Mouse (Mus musculus) forebrain, postnatal 0 days (tissue): ENCODE results near the gene Gcm2. TPM values are rescaled to one million over a fixed set of nuclear protein-coding genes. Genes with fewer than 3 reads are reported as not detected.
A peak's percentile ranks its signal among the peaks of the same experiment; 100 is the strongest.

Source experiments
- ATAC-seq: fragments of 200-750 bp; cut with Nextera tagmentation; 2 replicates; pipeline ENCODE4 v1.8.0; 2017; ENCODE audit warnings: mild to moderate bottlenecking, moderate library complexity
- DNase-seq: peaks from one replicate; pipeline ENCODE4 v3.0.0-alpha.2; 2015
- H3K27ac ChIP-seq: fragments of 300-500 bp; sonication (generic); 2 replicates; pipeline ENCODE4 v1.5.1; 2014; ENCODE audit warnings: low read depth, mild to moderate bottlenecking, antibody characterized with exemption, low read length, moderate library complexity, mixed read lengths
- H3K27me3 ChIP-seq: fragments of 300-500 bp; sonication (generic); 2 replicates; pipeline ENCODE4 v1.6.1; 2014; ENCODE audit warnings: mild to moderate bottlenecking, low read length, mixed read lengths; ENCODE audit not compliant: insufficient read depth
- H3K36me3 ChIP-seq: fragments of 300-500 bp; sonication (generic); 2 replicates; pipeline ENCODE4 v1.6.1; 2014; ENCODE audit warnings: mild to moderate bottlenecking, moderate library complexity; ENCODE audit not compliant: insufficient read depth
- H3K4me1 ChIP-seq: fragments of 300-500 bp; sonication (generic); 2 replicates; pipeline ENCODE4 v1.6.1; 2014; ENCODE audit warnings: antibody characterized with exemption; ENCODE audit not compliant: insufficient read depth
- H3K4me2 ChIP-seq: fragments of 300-500 bp; sonication (generic); 2 replicates; pipeline ENCODE4 v1.6.1; 2014; ENCODE audit warnings: low read depth, mild to moderate bottlenecking, moderate library complexity
- H3K4me3 ChIP-seq: fragments of 300-500 bp; sonication (generic); 2 replicates; pipeline ENCODE4 v1.5.1; 2014; ENCODE audit warnings: low read depth, low read length, mixed read lengths
- H3K9ac ChIP-seq: fragments of 300-500 bp; sonication (generic); 2 replicates; pipeline ENCODE4 v1.6.1; 2014; ENCODE audit warnings: mild to moderate bottlenecking
- H3K9me3 ChIP-seq: fragments of 300-500 bp; sonication (generic); 2 replicates; pipeline ENCODE4 v1.6.1; 2016; ENCODE audit warnings: low read length
- CTCF ChIP-seq: sonication (generic); IDR thresholded peaks from 2 replicates; pipeline ENCODE4 v1.5.1; 2016; ENCODE audit warnings: antibody characterized with exemption, control low read depth, low read depth
- WGBS: fragments of 180-500 bp; shearing (Covaris S2); extraction: QIAGEN DNeasy Blood & Tissue Kit; methylation state at CpG from one replicate; pipeline ENCODE4 v1.1.7; 2014; 5-methylcytosine and 5-hydroxymethylcytosine counted together
- polyA plus RNA-seq: library from polyadenylated mRNA; unstranded; fragments of >200 nt; fragmentation: Nextera tagmentation; extraction: Ambion mirVana; gene quantifications from 2 replicates; pipeline ENCODE4 v1.2.1, GENCODE M21; 2015
- total RNA-seq: library from RNA; depleted of rRNA; stranded (reverse); fragments of >200 nt; gene quantifications from 2 replicates; pipeline ENCODE4 v1.2.3, GENCODE M21; 2014

Gene Gcm2
- total and polyA plus RNA-seq, 2 experiments from 2014 or later: not detected

DNA sequence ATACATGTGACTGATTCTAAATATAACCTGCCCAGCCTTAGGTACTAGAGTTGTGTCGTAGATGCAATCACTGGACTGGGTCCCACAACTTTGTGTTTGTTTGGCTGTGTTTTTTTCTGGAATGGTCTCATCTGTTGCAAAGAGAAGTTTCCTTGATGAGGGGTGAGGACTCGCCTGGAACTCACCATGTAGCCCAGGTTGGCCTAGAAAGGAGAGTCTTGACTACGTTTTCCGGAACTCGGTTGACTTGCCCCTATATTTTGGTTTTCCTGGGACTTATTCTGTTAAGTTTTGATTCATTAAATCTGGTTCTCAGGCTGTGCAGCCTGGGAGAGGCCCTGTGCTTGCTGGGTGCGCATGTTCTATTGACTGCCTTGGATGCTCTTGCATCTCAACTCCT, 30.1 kb downstream of the Gcm2 start:
- ATAC-seq (no peak), DNase-seq (no peak)
- H3K27ac ChIP-seq: no peak overlapping the region
- no peak overlapping the region for H3K4me2 ChIP-seq
- WGBS: 92% methylated on average over 6 of the region's 6 CpGs
- H3K4me1 ChIP-seq: peaks cover 2% of the 10 kb centered on the region; the same call in 1 of the 2 replicates
- no peak overlapping the region for H3K9ac ChIP-seq
- H3K4me3 ChIP-seq: no peak overlapping the region
- no peaks in the 10 kb centered on the region for H3K9me3 ChIP-seq
- TF ChIP-seq CTCF: no peak
- H3K27me3 ChIP-seq: no peaks in the 10 kb centered on the region
- no peaks in the 10 kb centered on the region for H3K36me3 ChIP-seq

DNA sequence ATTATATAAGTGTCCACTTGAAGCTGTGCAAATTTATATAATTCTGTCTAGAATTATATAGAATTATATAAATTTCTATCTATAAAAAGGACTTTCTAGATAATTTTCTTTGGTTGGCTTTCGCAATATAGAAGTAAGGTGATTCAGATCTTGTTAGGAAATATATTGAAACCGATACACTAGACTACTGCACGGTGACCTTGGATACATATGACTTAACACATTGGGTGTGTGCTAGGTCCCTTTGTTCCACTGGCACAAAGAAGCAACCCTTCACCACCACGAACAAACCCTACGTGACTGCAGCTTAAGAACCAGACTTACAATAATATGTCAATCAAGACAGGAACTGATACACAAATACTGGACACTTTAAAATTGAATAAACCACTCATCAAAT, 31.0 kb downstream of the Gcm2 start:
- no peak overlapping the region for H3K9ac ChIP-seq
- H3K4me1 ChIP-seq: peaks cover 2% of the 10 kb centered on the region; the same call in 1 of the 2 replicates
- H3K9me3 ChIP-seq: no peaks in the 10 kb centered on the region
- no peak for TF ChIP-seq CTCF
- ATAC-seq: no peak
- no peak overlapping the region for H3K27ac ChIP-seq
- no peaks in the 10 kb centered on the region for H3K36me3 ChIP-seq
- 50% methylated on average over 5 of the region's 5 CpGs for WGBS
- no peak for DNase-seq
- no peaks in the 10 kb centered on the region for H3K27me3 ChIP-seq
- H3K4me2 ChIP-seq: peak overlapping the region; percentile 88
- H3K4me3 ChIP-seq: peak overlapping the region; percentile 50

DNA sequence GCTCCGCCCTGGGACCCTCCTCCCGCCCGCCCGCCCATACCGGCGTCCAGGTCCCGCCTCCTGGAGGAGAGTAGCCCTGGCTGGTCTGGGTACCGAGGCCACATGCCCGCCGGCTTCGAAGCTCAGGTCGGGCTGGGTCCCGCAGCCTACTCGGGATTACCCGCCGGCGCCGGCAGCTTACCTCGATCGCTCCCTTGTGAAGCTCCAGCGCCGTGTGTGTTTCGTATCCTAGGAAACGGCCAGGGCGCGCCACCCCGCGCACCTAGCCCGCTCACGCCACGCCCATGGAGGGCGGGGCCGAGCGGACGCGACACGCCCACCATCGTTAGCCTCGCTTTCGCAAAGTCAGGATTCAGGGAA, 31.4 kb downstream of the Gcm2 start, which contains the start of gene Mak:
Gene Mak (minus strand): TSS at position 286 of the 360 bp plus-strand sequence.
- DNase-seq (peak; percentile 80), ATAC-seq (peak; percentile 92)
- Histone ChIP-seq H3K27me3 (no peaks in the 10 kb centered on the region), H3K4me3 (peak within 1 kb of the TSS; percentile 50), H3K9ac (peak within 1 kb of the TSS; percentile 50), H3K9me3 (no peaks in the 10 kb centered on the region), H3K27ac (no peak within 1 kb of the TSS), H3K4me1 (peaks cover 2% of the 10 kb centered on the region; the same call in 1 of the 2 replicates), H3K36me3 (no peaks in the 10 kb centered on the region), H3K4me2 (peak within 1 kb of the TSS; percentile 88)
- TF ChIP-seq CTCF: no peak
- under 1% methylated on average over 40 of the region's 40 CpGs for WGBS

DNA sequence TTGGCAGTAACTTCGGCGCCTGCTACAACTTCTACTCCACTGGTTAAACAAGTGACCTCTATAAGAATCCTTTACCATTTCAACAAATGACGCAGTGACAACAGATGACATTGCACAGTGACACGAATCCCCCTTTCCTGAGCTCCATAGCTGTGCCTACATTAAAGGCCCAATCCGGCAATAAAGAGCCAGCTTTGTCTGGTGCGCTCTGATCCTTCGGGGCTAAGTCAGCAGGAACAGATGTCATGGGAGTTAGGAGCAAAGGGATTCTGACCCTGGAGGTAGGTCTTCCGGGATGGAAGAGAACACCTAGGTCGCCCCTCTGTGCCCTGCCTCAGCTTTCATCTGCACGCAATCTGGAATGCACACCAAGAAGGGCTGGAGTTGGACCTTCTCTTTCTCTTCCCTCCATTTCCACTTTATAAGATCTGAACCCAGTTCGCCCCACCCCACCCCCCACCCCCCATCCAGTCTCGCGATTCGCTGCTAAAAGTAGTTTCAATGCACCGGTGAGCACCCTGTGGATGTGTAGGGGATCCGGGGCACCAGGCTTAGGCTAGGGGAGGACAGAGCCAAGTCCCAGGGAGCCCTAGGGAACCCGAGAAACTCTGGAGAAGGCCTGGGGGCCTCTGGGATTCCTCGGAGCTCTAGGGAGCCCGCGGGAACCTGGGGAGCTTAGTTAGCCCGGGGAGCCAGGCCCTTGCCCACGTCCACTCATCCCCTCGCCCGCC, 32.0 kb downstream of the Gcm2 start:
- no peak for TF ChIP-seq CTCF
- H3K4me3 ChIP-seq: peak overlapping the region; percentile 50
- ATAC-seq: peak; percentile 64
- no peaks in the 10 kb centered on the region for H3K36me3 ChIP-seq
- peak overlapping the region; percentile 50 for H3K9ac ChIP-seq
- peak; percentile 25 for DNase-seq
- no peak overlapping the region for H3K27ac ChIP-seq
- no peaks in the 10 kb centered on the region for H3K9me3 ChIP-seq
- 9% methylated on average over 24 of the region's 24 CpGs for WGBS
- H3K27me3 ChIP-seq: no peaks in the 10 kb centered on the region
- peaks cover 2% of the 10 kb centered on the region; the same call in 1 of the 2 replicates for H3K4me1 ChIP-seq
- peak overlapping the region; percentile 88 for H3K4me2 ChIP-seq

DNA sequence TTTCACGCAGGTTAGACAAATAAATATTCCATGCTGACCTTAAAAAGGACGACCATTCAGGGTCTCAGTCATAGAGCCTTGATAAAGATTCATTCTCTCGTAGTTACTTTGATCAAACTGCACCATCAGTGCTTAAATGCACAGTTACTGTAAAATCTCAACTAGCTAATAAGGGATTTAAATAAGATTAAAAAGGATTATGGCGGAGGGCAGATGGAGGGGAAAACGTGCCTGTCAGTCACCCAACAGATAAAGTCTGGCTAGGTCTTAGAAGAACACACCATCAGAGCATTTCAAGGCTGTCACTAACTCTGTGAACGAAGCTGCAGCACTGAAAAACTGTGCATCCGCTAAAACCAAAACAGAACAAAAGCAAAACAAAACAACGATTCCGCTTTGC, 32.9 kb downstream of the Gcm2 start:
- Histone ChIP-seq H3K27ac (no peak overlapping the region), H3K9me3 (no peaks in the 10 kb centered on the region), H3K4me2 (peak overlapping the region; percentile 88), H3K4me1 (peaks cover 2% of the 10 kb centered on the region; the same call in 1 of the 2 replicates), H3K27me3 (no peaks in the 10 kb centered on the region), H3K9ac (no peak overlapping the region), H3K36me3 (no peaks in the 10 kb centered on the region), H3K4me3 (0 out of 2 replicates have a peak overlapping the region, but pooled peaks have one; percentile 50)
- DNase-seq (no peak), ATAC-seq (no peak)
- TF ChIP-seq CTCF: no peak
- WGBS: 31% methylated on average over 9 of the region's 9 CpGs

DNA sequence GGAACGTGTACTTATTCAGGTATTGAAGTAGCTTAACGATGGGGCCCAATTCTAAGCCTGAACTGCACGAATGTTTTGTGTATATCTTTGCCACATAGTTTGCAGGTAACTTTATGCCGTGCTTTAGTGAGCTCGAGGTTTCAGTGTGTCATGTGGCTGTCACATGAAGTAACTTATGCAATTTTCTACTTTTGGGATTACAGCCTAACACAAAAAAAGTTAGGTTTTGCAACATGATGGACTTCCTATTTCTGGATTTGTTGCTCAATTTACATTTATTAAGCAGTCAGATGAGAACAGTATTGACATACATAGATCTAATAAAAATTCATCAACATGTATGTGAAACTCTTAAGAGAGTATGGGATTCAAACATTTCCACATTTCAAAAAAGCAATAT, 37.0 kb downstream of the Gcm2 start:
- H3K9ac ChIP-seq: no peak overlapping the region
- no peaks in the 10 kb centered on the region for H3K9me3 ChIP-seq
- H3K27ac ChIP-seq: no peak overlapping the region
- no peak for TF ChIP-seq CTCF
- no peak overlapping the region for H3K4me2 ChIP-seq
- H3K4me1 ChIP-seq: no peaks in the 10 kb centered on the region
- no peaks in the 10 kb centered on the region for H3K36me3 ChIP-seq
- no peak overlapping the region for H3K4me3 ChIP-seq
- no peaks in the 10 kb centered on the region for H3K27me3 ChIP-seq
- 71% methylated on average over 5 of the region's 5 CpGs for WGBS
- no peak for ATAC-seq
- DNase-seq: no peak

DNA sequence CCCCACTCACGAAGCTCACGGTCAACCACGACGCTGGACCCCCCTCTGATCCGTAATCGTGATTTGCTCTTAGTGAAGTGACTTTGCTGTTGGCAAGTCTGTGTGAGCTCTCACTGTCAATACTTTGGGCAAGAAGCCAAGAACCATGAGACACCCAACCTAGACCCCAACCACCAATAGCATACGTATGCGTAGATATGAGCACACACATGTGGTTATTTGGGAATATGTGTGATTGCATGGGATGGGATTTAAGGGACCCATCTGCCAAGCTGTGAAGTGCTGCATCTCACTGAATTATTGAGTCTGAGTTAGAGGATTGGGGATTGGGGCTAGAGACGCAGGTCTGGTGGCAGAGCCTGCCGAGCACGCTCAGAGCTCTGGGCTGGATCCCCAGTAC, 39.2 kb downstream of the Gcm2 start:
- 73% methylated on average over 11 of the region's 11 CpGs for WGBS
- Histone ChIP-seq H3K9ac (no peak overlapping the region), H3K36me3 (no peaks in the 10 kb centered on the region), H3K4me2 (no peak overlapping the region), H3K4me3 (no peak overlapping the region), H3K27ac (no peak overlapping the region), H3K27me3 (no peaks in the 10 kb centered on the region), H3K9me3 (no peaks in the 10 kb centered on the region), H3K4me1 (no peaks in the 10 kb centered on the region)
- TF ChIP-seq CTCF: no peak
- peak; percentile 90 for ATAC-seq
- DNase-seq: peak; percentile 16
